Mouse (Mus musculus) cerebellum, adult 8-10 months (tissue): ENCODE measurements around the gene Macrod2.

Source experiments
- DNase-seq: peaks from one replicate; pipeline ENCODE4 v3.0.0; 2022

Gene Macrod2

DNA sequence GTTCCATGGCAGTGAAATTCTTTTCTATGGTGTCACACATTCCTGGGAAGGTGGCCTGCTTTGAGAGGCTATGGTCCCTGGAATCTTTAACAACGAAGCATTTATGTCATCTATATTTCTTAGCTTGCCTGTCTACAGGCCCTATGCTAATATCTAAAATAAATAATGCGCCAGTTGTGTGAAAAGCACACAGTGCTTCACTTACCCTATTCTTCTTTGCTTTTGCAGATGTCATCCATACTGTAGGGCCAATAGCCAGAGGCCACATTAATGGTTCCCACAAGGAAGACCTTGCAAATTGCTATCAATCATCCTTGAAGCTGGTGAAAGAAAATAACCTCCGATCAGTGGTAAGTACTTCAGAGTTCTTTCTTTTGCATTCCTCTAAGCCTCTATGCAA, 1119.9 kb downstream of the Macrod2 start:
- DNase-seq, result no peak

DNA sequence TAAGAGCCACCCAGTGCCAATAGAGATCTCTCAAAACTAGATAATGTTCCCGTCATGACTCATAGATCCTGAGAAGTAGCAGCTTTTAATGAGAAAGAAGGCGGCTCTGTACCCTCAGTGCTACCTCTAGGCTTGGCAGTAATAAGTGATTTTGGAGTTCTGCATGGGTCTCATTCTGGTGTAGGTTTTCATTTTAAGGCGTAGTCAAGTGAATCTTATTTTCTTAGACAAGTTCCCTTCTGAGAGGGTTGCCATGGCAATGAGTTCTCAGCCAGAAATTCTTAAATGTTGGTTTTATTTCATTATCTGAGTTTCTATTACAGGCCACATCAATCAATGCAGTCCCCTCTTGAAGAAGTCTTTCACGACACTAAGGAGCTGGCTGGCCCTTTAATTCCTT, 1127.0 kb downstream of the Macrod2 start:
- DNase-seq, result no peak

DNA sequence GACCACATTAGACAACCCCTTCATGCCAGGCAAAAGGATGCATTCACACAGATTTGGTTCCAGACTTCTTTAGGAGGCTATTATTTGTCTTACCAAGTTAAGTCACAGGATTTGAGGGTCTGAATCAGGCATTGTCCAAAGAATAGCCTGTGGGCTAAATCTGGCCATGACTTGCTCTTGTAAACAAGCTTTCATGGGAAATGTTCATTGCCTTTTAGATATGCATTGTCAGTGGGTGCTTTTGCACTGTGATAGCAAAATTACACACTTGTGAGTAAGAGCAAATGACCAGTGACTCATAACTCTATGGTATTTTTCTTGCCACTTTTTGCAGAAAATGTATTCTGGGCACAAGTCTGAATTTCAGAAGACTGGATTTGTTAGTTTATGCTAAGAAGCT, 1150.8 kb downstream of the Macrod2 start:
- no peak for DNase-seq

DNA sequence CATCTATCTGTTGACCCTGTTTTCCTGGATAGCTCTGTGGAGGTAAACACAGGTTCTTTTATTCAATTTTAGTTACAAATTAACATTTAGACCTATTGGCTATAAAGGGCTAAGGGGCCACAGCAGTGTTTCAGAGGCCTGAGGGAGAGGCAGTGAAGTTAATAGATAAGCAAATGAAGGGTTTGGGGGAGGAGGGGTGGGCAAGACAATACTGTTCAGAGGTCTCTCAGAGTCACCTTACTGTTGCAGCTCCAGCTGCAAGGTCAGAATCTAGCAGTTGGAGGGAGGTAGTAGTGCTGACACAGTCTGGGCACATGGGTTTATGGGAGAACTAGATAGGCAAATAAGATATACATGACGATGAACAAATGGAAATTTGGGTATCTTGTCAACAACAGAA, 1156.6 kb downstream of the Macrod2 start:
- DNase-seq, result no peak

DNA sequence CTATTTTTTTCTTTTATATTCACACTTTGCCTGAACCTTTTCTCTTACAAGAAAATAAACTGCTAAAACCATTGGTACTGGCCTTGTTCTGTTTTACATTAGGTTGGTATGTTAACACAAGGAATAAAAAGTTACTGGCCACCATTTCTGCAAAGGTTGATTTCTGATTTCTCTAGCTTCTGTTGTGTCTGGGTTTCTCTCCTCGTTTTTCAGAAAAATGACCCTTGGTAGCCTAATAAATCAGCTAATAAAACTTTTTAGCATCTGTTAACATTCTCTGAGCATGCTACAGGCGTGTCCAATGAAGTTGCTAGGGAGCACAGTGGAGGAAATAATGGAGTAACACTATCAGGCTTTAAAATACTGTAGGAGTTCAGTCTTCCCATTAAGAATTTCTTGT, 1161.6 kb downstream of the Macrod2 start:
- no peak for DNase-seq

DNA sequence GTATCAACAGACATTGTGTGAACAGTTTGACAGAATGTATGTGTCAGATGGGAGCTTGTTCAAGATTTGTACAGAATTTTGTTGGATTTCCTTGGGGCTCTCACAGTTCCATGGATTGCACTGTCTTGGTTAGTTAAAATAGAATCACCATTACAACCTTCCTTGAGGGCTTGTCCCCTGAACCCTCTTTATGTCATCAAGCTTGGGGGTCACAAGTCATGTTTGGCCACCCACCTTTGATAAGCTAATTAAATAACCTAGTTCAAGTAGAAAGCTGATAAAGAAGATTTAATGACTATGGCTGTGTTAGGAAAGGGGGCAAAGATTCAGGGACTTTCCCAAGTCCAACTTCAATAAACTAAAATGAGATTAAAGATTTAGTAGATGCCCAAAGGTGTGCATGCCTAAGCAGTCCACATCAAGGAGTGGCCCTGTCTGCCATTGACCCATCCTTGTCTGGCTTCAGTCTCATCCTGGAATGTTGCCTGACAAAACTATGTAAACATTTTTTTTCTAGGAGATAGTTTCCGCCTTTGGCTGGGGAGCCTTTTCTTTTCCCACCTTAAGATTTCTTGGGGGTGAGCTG, 1163.2 kb downstream of the Macrod2 start:
- no peak for DNase-seq

DNA sequence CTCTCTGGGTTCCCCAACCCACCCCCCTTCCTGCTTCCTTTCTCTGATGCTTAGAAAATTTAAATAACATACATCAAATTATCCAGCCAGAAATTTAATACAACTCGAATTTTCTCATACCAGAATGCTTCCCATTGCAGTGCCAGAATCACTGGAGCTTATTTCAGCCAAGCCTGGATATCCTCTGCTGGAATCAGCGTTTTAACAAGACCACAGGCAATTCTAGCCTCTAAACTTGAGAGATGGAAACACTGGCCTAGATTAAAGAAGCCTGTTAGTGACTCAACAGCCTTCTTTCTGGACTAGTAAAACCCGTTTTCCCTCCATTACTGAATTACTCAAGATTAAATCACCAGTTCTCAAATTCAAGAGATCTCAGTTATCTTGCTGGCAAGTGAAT, 1170.9 kb downstream of the Macrod2 start:
- DNase-seq, result no peak

DNA sequence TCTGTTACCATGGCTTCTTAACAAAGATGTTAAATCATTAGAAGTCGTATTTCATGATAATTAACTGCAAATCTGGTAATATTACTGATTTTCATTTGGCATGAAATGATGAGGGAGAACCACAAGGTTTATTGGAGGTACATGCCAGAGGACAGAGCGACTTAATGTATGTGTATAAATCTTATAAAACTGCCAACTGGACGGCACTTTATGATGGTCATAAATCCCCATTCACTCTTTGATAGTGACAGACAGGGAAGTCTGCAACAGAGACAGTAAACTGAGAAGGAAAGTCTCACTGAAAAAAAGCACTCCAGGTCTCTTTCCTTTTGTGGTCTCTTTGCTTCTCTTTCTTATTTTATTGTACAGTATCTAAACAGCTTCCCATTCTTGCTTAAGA, 1176.3 kb downstream of the Macrod2 start:
- no peak for DNase-seq

DNA sequence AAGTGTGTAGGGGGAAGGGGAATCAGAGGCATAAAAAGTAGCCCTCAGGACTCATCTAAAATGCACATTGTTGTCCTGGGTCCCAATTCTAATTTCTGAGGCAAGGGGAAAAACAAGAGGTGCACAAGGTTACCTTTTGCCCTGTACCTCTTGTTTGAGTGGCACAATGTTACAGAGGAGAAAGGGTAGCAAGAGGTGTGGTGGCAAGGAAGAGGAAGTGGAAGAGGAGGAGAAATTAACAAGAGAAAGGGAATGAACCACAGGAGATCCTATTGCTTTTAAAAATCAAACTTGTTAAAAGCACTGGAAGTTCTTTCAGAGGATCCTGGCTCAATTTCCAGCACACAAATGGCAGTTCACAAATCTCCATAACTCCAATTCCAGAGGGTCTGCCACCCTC, 1183.1 kb downstream of the Macrod2 start:
- no peak for DNase-seq

DNA sequence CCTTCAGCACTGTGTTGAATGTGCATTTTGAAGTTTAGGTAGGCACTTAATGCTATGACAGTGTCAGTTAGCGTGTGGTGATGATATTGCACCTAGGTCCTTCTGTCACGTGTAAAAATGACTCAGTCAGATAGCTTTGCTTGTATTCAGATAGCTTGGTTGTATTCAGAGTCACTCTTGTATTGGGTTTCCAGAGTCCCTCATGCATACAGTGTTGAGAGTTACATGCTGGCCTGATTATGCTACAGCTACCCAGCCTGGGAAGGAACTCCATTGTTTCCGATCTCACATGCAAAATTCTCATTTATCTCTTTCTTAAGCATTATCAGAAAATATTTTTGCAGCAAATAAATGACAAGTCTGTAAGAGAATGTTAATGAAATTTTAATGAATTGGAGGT, 1187.3 kb downstream of the Macrod2 start:
- DNase-seq, result no peak

DNA sequence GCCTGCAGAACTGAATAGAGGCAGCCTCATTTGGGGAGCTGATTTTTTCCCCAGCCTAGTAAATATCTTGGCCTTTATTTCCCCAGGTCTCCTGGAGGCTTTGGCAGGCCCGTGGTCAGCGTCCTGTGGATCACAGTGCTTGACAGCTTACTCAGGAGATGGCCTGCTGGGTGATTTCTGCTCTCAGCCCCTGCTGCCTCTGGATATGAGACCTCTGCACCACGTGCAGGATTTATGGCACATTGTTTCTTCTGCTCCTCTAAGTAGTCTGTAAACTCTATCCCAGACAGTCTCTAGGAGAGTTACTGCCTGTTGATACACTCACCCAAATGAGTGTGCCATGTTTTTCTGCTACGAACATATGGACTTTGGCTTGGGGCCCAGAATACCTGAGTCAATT, 1187.8 kb downstream of the Macrod2 start:
- peak; percentile 10 for DNase-seq

DNA sequence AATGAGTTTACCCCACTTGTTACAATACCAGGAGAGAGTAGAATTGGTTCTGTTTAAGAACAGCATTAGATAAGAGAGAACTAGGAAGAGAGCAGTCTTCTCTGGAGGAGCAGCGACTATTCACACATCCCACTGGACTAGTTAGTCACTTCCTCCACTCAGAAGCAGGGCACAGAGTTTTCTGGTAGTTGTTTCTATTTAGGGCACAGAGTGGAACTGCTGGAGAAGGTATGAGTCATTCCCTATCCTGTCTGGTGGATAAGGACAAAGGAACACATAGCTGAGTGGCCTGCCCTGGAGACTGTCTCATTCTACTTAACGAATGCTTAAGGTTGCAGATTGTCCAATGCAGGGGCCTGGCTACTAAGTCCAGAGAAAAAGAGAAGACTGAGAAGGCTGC, 1192.2 kb downstream of the Macrod2 start:
- no peak for DNase-seq

DNA sequence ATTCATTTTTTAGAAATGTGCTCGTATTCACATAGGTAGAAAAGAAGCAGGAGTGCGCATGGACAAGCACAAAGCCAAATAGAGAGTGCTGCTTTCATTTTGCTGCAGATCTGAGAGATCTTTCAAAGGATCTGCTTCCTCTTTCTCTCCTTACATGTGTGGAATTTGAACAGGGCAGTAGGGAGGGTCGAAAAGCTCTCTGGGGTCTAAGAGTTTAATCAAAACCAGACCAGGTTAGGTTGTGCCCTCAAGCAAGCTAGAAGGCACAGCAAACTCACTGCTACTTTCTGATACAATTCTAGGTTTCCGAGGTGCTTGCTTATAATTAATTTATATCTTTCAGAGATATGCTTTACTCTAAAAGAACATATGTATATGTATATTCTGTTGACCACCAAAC, 1196.2 kb downstream of the Macrod2 start:
- DNase-seq, result no peak

DNA sequence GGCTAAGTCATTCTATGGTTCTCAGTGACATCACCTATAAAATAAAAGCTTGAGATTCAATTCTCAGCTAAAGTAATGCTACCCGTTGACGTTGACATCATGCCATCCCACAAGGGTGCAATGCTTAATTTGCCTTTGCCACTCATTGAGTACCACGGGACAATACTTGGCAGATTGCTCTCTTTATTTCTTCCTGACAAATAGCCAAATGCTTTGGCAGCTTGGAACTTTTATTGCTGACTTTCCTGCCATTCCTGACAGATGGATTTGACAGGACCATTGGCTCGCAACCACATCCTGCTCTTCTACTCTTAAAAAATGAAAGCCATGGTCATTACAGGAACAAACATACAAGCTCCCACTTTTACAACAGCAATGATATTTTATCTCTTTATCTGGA, 1199.7 kb downstream of the Macrod2 start:
- DNase-seq, result no peak

DNA sequence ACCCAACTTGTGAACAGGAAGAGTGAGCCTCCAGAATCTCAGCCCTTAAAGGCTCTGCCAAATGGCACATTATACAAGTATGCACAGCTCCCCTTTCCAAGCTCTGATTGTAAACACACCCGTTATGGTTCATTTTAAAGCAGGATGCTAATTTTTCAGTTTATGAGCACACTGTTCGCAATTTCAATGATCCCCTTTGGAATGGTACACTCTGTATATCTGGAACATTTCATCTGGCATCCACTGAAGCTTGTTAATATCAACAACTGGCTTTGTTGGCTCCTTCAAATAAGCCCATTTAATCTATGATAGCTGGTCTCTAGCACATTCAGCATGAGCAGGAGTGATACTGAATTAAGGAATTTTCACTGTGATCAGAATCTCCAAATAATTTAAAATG, 1222.6 kb downstream of the Macrod2 start:
- peak; percentile 11 for DNase-seq

DNA sequence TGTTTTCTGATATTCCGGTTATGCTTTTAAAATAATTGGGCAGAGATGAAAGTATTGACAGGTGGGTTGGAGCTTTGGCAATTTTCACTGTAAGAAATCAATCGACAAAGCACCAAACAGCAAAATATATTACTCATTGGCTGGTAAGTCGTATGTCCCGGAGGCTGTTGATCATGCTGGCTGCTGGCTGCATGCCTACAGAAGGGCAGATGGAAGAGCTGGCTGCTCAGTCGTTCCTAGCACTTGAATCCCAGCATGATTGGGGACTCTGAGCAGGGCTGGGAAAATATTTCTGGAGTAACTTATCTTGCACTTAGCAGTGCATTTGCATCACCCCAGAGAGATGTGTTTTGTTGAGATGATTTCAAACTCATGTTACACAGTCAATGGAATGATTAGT, 1223.1 kb downstream of the Macrod2 start:
- DNase-seq, result peak; percentile 85

DNA sequence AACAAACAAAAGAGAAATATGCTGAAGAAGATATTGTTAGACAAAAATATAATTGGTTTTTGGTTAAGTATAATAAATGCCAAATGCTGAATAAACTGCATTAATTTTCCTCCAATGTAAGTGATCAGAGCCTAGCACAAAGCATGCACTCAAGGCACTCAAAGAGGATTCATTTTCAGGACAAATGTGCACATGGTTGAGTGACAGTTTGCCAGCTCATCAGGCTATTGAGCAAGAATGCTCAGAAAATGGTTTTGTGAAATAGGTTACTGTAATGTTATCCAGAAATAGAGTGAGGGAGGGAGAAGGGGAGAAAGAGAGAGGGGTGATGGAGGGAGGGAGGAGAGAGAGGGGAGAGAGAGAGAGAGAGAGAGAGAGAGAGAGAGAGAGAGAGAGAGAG, 1268.9 kb downstream of the Macrod2 start:
- no peak for DNase-seq

DNA sequence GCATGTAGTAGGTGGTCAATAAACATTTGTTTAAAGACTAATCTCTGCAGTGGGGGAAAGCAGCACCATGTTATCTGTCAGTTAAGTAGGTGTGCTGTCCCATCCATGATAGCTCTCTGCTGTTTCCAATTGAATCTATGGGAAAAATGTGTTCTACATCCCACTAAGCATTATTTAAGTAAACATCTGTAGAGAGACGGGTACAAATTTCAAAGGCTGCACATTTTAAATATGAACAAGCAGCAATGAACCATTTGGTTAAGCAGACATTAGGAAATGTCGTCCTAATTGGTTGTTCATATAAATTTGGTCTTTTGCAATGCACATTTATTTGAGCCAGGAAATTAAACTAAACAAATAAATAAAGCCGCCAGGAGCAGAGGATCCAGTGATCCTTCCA, 1277.7 kb downstream of the Macrod2 start:
- DNase-seq, result no peak

DNA sequence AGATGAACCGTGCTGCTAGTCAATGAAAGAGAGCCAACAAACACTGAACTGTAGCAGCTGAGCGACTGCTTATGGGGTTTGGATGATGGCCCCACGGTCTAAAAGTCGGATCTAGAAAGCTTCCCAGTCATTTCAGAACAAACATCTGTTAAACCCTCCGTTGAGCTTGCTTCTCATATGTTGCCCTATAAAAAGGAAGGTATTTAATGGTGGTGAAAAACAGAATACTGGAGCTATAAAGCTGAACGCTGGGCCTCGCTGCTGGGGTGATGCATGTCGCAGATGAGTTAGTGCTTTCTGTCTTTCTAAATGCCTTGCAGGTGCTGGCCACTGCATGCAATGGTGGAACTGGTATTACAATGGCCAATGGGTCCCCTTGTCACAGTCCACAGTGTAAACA, 1278.3 kb downstream of the Macrod2 start:
- DNase-seq, result no peak

DNA sequence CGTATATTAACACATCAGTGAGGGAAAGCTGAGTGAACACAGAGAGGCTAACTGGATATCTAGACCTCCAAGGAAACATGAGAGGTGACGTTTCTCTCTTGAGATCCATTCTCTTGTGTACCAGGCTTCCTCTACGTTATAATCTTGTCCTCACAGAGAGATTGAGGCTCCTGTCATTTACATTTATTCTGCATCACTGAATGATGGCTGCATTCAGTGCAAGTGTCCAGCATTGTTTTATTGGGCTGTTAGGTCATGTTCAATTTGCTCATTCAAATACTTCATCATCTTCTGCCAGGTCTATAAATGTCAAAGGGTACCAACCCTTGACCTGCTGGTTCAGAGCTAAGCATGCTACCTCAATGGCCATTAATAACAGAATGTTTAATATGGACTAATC, 1302.4 kb downstream of the Macrod2 start:
- DNase-seq, result no peak

DNA sequence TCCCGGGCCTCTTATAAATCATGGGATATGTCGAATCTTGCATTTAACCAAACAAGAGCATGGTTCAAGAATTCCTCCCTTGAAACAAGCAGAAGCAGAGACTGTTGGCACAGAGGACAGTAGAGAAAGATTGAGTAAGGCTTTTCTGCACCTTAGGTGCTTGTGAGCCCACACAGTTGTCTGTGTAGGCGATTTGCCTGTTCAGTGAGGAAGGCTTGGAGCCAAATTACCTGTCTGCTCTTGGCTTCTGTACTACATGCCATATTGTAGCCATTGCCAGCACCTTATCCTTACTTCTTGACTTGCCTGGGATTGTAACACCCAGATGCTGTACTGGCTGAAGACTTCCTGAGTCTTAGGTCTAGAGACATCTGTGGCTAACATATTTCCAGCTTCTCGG, 1303.2 kb downstream of the Macrod2 start:
- DNase-seq, result peak; percentile 12

DNA sequence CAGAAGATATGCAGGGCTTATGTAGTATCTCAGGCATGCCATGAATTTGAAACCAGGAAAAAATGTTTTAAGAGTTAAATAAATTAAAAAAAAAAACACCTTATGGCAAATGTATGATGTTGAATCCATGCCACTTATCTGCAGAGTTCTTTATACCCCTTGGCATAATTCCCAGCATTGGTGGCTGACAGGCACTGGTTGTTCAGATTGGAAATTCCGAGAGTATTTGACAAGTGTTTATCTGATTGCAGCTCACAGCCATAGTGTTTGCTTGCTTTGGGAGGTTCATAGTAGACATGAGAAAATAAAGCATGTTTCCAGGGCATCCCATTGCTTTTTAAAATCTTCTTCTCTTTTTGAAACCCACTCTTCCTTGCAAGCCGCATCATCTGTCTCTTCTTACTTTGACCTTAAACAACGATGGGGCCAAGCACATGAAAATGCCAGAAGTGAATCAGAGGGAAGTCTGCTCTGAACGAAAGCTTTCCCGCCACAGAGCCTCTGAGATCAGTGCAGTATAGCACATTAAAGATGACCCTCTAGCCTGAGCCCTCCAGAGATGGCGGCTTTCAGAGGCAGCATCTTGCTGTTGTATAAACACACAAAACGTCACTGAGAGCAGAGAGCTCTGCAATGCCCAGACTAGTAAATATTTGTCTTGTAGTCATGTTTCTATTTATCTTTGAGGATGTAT, 1305.8 kb downstream of the Macrod2 start:
- DNase-seq, result no peak

DNA sequence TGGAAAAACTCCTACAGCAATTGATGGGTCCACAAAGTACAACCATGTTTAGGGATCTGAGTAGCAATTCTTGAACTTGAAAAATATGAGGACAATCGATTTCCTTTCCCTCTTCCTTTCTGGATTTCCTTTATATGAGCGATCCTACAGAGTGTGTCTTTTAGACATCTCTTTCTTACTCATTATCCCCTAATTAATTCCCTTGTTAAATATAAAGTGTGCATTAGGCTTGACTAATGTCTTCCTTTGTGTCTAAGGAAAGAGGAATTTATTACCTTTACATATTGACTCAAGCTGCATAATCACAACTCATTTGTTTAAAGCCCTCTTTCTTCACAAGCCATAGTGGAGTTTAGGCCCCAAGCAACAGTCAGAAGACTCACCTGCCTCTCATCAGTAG, 1316.7 kb downstream of the Macrod2 start:
- no peak for DNase-seq

DNA sequence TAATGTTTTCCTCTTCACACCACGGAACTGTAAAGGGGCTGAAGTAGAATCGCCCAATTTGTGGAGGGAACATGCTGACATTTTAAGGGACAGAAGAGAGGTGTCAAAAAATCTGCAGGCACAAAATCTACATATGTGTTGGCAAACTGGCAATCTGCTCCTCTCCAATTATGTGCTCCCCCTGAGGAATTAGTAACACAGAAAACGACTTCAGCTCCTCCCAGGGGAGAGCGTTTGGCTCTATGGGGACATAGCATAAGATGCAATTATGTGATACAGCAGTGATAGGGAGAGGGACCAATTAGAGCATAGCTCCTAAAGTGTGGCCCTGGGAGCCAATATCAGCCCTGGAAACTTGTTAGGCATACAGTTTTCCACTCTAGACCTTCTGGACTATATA, 1317.2 kb downstream of the Macrod2 start:
- DNase-seq, result no peak

DNA sequence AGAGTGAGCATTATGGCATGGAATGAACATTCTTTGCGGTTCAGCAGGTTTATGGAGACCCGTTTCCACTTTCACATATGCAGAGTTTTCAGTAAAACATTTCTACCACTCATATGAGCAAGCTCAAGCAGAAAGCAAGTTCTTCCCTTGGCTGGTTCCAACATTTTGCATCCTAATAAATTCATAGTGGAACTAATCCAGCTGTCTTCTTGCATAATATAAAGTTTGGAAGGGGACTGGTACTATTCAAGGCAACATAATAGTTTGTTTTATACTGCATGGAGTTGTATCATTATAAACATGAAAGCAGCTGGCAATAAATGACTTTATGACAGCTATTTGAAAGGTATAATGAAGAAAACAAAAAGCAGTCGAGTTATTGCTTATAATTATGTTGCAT, 1320.0 kb downstream of the Macrod2 start:
- no peak for DNase-seq
